Mouse (Mus musculus): Measurements from ENCODE around the gene Papln. TPM values are rescaled to one million over a fixed set of nuclear protein-coding genes. Genes with fewer than 3 reads are reported as not detected.

The Papln gene
- polyA plus RNA-seq, 1 experiment from 2014 or later, result 1.4 TPM

DNA sequence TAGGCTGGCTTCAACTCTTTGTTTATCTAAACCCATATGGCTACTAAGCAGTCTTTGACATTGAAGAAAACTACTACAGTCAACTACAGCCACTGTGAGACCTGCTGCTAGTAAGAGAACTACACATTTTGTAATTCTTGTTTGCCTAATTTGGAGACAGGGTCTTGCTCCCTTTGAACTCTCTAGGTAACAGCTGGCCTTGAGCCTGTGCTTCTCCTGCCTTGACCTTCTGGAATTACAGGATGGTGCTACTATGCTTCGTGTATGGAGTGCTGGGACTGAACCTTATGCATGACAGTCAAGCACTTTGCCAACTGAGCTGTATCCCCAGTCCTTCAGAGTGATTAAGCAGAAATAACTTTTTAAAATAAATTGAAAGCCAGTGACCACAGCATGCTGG is 53.2 kb downstream of the Papln start:
- Histone ChIP-seq H3K9ac (replicated peaks; ENCODE audit: low read depth, low read length) (no peak overlapping the region), H3K4me2 (replicated peaks; ENCODE audit: low read depth, low read length) (no peak overlapping the region), H3K9me3 (ENCODE audit: control insufficient read depth, low read depth, low read length) (no peaks in the 10 kb centered on the region), H3K27me3 (ENCODE audit: control insufficient read depth, insufficient read depth, low read length) (no peaks in the 10 kb centered on the region), H3K4me3 (ENCODE audit: low read depth, low read length) (no peak overlapping the region), H3K27ac (ENCODE audit: low read length) (no peak overlapping the region), H3K36me3 (ENCODE audit: control insufficient read depth, insufficient read depth, low read length) (no peaks in the 10 kb centered on the region), H3K4me1 (ENCODE audit: control insufficient read depth, insufficient read depth, low read length) (no peaks in the 10 kb centered on the region)
- ATAC-seq (ENCODE audit: insufficient number of reproducible peaks, insufficient read depth, low FRiP score, low read depth), result no peak
- 58% methylated on average over 1 of the region's 1 CpGs for WGBS

- Histone ChIP-seq H3K4me1 (ENCODE audit: control insufficient read depth, insufficient read depth, low read length) (no peaks in the 10 kb centered on the region), H3K4me2 (replicated peaks; ENCODE audit: low read depth, low read length) (no peak overlapping the region), H3K36me3 (ENCODE audit: control insufficient read depth, insufficient read depth, low read length) (peaks cover 4% of the 10 kb centered on the region; the same call in 1 of the 2 replicates), H3K27ac (ENCODE audit: low read length) (no peak overlapping the region), H3K27me3 (ENCODE audit: control insufficient read depth, insufficient read depth, low read length) (no peaks in the 10 kb centered on the region), H3K9ac (replicated peaks; ENCODE audit: low read depth, low read length) (no peak overlapping the region), H3K4me3 (ENCODE audit: low read depth, low read length) (no peak overlapping the region), H3K9me3 (ENCODE audit: control insufficient read depth, low read depth, low read length) (no peaks in the 10 kb centered on the region)
- WGBS, result 84% methylated on average over 3 of the region's 3 CpGs
- ATAC-seq (ENCODE audit: insufficient number of reproducible peaks, insufficient read depth, low FRiP score, low read depth), result no peak
These were observed 67.0 kb downstream of the Papln start for GRCm38 (mm10) chr12:83830424-83830823.

DNA sequence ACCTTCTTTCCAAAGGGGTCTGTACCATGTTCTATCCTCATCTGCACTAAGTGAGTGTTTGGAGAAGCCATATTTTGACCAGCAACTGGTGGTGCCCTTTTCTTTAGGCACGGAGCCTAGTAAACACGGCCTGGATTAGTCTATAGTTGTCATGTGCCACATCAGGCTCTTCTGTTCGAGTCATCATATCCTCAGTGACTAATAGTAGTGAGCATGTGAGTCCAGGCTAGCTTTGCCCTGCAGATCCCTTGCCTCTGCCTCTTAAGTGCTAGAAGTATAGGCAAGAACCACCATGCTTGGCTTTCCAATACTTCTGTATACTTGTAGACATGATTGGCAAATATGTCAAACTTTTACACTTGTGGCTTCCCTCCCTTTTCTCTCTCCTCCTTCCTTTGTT is 70.5 kb downstream of the Papln start:
- Histone ChIP-seq H3K27me3 (ENCODE audit: control insufficient read depth, insufficient read depth, low read length) (no peaks in the 10 kb centered on the region), H3K9ac (replicated peaks; ENCODE audit: low read depth, low read length) (no peak overlapping the region), H3K36me3 (ENCODE audit: control insufficient read depth, insufficient read depth, low read length) (peaks cover 7% of the 10 kb centered on the region), H3K4me1 (ENCODE audit: control insufficient read depth, insufficient read depth, low read length) (no peaks in the 10 kb centered on the region), H3K4me3 (ENCODE audit: low read depth, low read length) (no peak overlapping the region), H3K4me2 (replicated peaks; ENCODE audit: low read depth, low read length) (no peak overlapping the region), H3K27ac (ENCODE audit: low read length) (no peak overlapping the region), H3K9me3 (ENCODE audit: control insufficient read depth, low read depth, low read length) (no peaks in the 10 kb centered on the region)
- ATAC-seq (ENCODE audit: insufficient number of reproducible peaks, insufficient read depth, low FRiP score, low read depth), result no peak
- 90% methylated on average over 3 of the region's 3 CpGs for WGBS

DNA sequence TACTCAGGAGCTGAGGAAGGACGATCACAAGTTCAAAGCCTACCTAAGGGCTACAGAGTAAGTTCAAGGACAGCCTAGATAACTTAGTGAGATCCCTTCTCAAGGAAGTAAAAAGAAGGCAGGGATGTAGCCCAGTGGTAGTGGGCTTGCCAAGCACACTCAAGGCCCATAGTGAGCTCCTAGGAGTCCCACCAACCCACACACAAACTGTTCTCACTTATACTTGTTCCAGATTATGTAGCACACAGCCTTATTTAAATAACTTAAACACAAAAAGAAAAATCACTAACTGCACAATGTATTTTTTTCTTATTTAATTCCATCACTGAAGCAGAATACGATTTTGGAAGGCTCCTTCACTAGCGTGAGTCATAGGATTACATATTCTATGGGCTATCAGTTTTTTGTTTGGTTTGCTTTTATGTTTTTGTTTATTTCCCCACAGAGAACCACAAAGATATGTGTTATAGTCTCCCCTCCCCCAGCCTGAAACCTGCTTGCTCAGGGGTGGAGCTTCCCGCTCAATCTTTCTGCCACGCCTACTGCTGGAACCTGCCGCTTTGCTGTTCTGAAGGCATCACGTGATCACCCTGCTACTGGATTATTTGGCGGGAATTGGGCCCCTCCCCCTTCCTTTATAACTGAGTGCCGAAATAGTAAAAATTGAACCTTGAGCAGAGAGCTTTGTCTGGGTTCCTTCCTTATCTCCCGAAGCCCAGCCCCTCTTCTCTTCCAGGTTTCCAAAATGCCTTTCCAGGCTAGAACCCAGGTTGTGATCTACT is 78.2 kb downstream of the Papln start:
- WGBS, result 88% methylated on average over 10 of the region's 10 CpGs
- peaks cover 10% of the 10 kb centered on the region; the same call in 1 of the 2 replicates for H3K36me3 ChIP-seq (ENCODE audit: control insufficient read depth, insufficient read depth, low read length)

More for the DNA sequence above, 78.2 kb downstream of the Papln start:
- Histone ChIP-seq H3K4me2 (replicated peaks; ENCODE audit: low read depth, low read length) (no peak overlapping the region), H3K27ac (ENCODE audit: low read length) (no peak overlapping the region), H3K9ac (replicated peaks; ENCODE audit: low read depth, low read length) (no peak overlapping the region), H3K27me3 (ENCODE audit: control insufficient read depth, insufficient read depth, low read length) (no peaks in the 10 kb centered on the region), H3K4me1 (ENCODE audit: control insufficient read depth, insufficient read depth, low read length) (no peaks in the 10 kb centered on the region), H3K4me3 (ENCODE audit: low read depth, low read length) (no peak overlapping the region), H3K9me3 (ENCODE audit: control insufficient read depth, low read depth, low read length) (no peaks in the 10 kb centered on the region)
- no peak for ATAC-seq (ENCODE audit: insufficient number of reproducible peaks, insufficient read depth, low FRiP score, low read depth)

Other genes starting within 250 kb of the Papln start
- gene Dcaf4, start 243.2 kb upstream of the Papln start, polyA plus RNA-seq (2014; fragmentation: Nextera tagmentation; extraction: Ambion mirVana), result 35.7 and 37.3 TPM in 2 replicates
- gene Zfyve1, start 166.4 kb upstream of the Papln start, polyA plus RNA-seq (2014; fragmentation: Nextera tagmentation; extraction: Ambion mirVana), result 15.9 and 17.5 TPM in 2 replicates
- gene Rbm25, start 132.4 kb upstream of the Papln start, polyA plus RNA-seq (2014; fragmentation: Nextera tagmentation; extraction: Ambion mirVana), result 258 and 285 TPM in 2 replicates
- 77.8 and 83.1 TPM in 2 replicates for gene Psen1, start 75.5 kb upstream of the Papln start, polyA plus RNA-seq (2014; fragmentation: Nextera tagmentation; extraction: Ambion mirVana)
- 34.8 and 36.5 TPM in 2 replicates for gene Numb, start 158.3 kb downstream of the Papln start, polyA plus RNA-seq (2014; fragmentation: Nextera tagmentation; extraction: Ambion mirVana)
- 10.1 and 11.7 TPM in 2 replicates for gene Riox1, start 187.0 kb downstream of the Papln start, polyA plus RNA-seq (2014; fragmentation: Nextera tagmentation; extraction: Ambion mirVana)
- gene Heatr4, start 221.2 kb downstream of the Papln start, polyA plus RNA-seq (2014; fragmentation: Nextera tagmentation; extraction: Ambion mirVana), result 0.10 and 0.11 TPM in 2 replicates
- 27.2 and 27.3 TPM in 2 replicates for gene Acot2, start 224.2 kb downstream of the Papln start, polyA plus RNA-seq (2014; fragmentation: Nextera tagmentation; extraction: Ambion mirVana)
- 44.4 and 48.8 TPM in 2 replicates for gene Acot1, start 245.9 kb downstream of the Papln start, polyA plus RNA-seq (2014; fragmentation: Nextera tagmentation; extraction: Ambion mirVana)